Mouse (Mus musculus) embryonic facial prominence, embryonic 13.5 days (tissue): ENCODE results near the gene Wee2. TPM values are rescaled to one million over a fixed set of nuclear protein-coding genes. Genes with fewer than 3 reads are reported as not detected.
A peak's percentile ranks its signal among the peaks of the same experiment; 100 is the strongest.

ENCODE experiments used
- ATAC-seq: fragments of 200-750 bp; cut with Nextera tagmentation; 2 replicates; pipeline ENCODE4 v1.8.0; 2017; ENCODE audit warnings: low read depth; ENCODE audit not compliant: insufficient number of reproducible peaks, insufficient read depth, low FRiP score, low TSS enrichment
- H3K27ac ChIP-seq: fragments of 300-500 bp; sonication (generic); 2 replicates; pipeline ENCODE4 v1.5.1; 2015; ENCODE audit warnings: moderate library complexity, mild to moderate bottlenecking, inconsistent platforms
- H3K27me3 ChIP-seq: fragments of 300-500 bp; sonication (generic); 2 replicates; pipeline ENCODE4 v1.6.1; 2015; ENCODE audit warnings: mild to moderate bottlenecking, inconsistent platforms
- H3K36me3 ChIP-seq: fragments of 300-500 bp; sonication (generic); 2 replicates; pipeline ENCODE4 v1.6.1; 2015; ENCODE audit warnings: mild to moderate bottlenecking, inconsistent platforms
- H3K4me1 ChIP-seq: fragments of 300-500 bp; sonication (generic); 2 replicates; pipeline ENCODE4 v1.6.1; 2015; ENCODE audit warnings: inconsistent platforms
- H3K4me2 ChIP-seq: fragments of 300-500 bp; sonication (generic); 2 replicates; pipeline ENCODE4 v1.6.1; 2015; ENCODE audit warnings: moderate library complexity, mild to moderate bottlenecking, inconsistent platforms
- H3K4me3 ChIP-seq: fragments of 300-500 bp; sonication (generic); 2 replicates; pipeline ENCODE4 v1.5.1; 2015; ENCODE audit warnings: mild to moderate bottlenecking, inconsistent platforms
- H3K9ac ChIP-seq: fragments of 300-500 bp; sonication (generic); 2 replicates; pipeline ENCODE4 v1.6.1; 2015; ENCODE audit warnings: mild to moderate bottlenecking, inconsistent platforms
- H3K9me3 ChIP-seq: fragments of 300-500 bp; sonication (generic); 2 replicates; pipeline ENCODE4 v1.6.1; 2016; ENCODE audit warnings: inconsistent platforms
- WGBS: fragments of 180-500 bp; shearing (Covaris S2); methylation state at CpG from one replicate; pipeline ENCODE4 v1.1.7; 2015; ENCODE audit warnings: mixed read lengths; 5-methylcytosine and 5-hydroxymethylcytosine counted together
- polyA plus RNA-seq: library from polyadenylated mRNA; unstranded; fragments of >200 nt; fragmentation: Nextera tagmentation; extraction: Ambion mirVana; gene quantifications from 2 replicates; pipeline ENCODE4 v1.2.1, GENCODE M21; 2015

Wee2 gene
- not detected in 2 replicates for polyA plus RNA-seq

- H3K27ac ChIP-seq = no peak within 1 kb of the TSS
- no peak within 1 kb of the TSS for H3K4me3 ChIP-seq
- no peak within 1 kb of the TSS for H3K9ac ChIP-seq
- H3K9me3 ChIP-seq = no peaks in the 10 kb centered on the region
- no peaks in the 10 kb centered on the region for H3K36me3 ChIP-seq
- WGBS = 78% methylated on average over 5 of the region's 5 CpGs
- ATAC-seq = no peak
- H3K27me3 ChIP-seq = peaks cover 35% of the 10 kb centered on the region
- no peak within 1 kb of the TSS; the same call in 1 of the 2 replicates for H3K4me2 ChIP-seq
- H3K4me1 ChIP-seq = peaks cover 14% of the 10 kb centered on the region
Measured at GRCm38 (mm10) chr6:40438936-40439335, at the start of gene Wee2. Gene Wee2, plus strand, starts transcription at chr6:40439088.

GRCm38 (mm10) chr6:40390975-40391374, 47.9 kb upstream of the Wee2 start:
- Histone ChIP-seq H3K4me2 (no peak overlapping the region), H3K4me1 (no peaks in the 10 kb centered on the region), H3K36me3 (peaks cover 35% of the 10 kb centered on the region; the same call in 1 of the 2 replicates), H3K4me3 (no peak overlapping the region), H3K27ac (no peak overlapping the region), H3K27me3 (no peaks in the 10 kb centered on the region), H3K9ac (no peak overlapping the region), H3K9me3 (no peaks in the 10 kb centered on the region)
- no peak for ATAC-seq
- 89% methylated on average over 1 of the region's 1 CpGs for WGBS

- H3K27ac ChIP-seq = no peak overlapping the region
- H3K4me3 ChIP-seq = no peak overlapping the region
- H3K4me2 ChIP-seq = no peak overlapping the region
- ATAC-seq = peak; percentile 80
- no peaks in the 10 kb centered on the region for H3K27me3 ChIP-seq
- no peak overlapping the region for H3K9ac ChIP-seq
- peaks cover 38% of the 10 kb centered on the region for H3K36me3 ChIP-seq
- 43% methylated on average over 3 of the region's 3 CpGs for WGBS
- H3K4me1 ChIP-seq = no peaks in the 10 kb centered on the region
- H3K9me3 ChIP-seq = no peaks in the 10 kb centered on the region
Measured at GRCm38 (mm10) chr6:40393213-40393612, 45.7 kb upstream of the Wee2 start.

- no peaks in the 10 kb centered on the region for H3K27me3 ChIP-seq
- peaks cover 76% of the 10 kb centered on the region for H3K36me3 ChIP-seq
- no peak for ATAC-seq
- no peak overlapping the region for H3K27ac ChIP-seq
- no peak overlapping the region for H3K4me2 ChIP-seq
- no peak overlapping the region for H3K4me3 ChIP-seq
- no peak overlapping the region for H3K9ac ChIP-seq
- WGBS = 85% methylated on average over 2 of the region's 2 CpGs
- no peaks in the 10 kb centered on the region for H3K4me1 ChIP-seq
- 0 out of 2 replicates have a peak, but pooled peaks cover 4% of the 10 kb centered on the region for H3K9me3 ChIP-seq
Measured at GRCm38 (mm10) chr6:40402031-40402430, 36.9 kb upstream of the Wee2 start.

GRCm38 (mm10) chr6:40403640-40404285, 35.1 kb upstream of the Wee2 start:
- 90% methylated on average over 4 of the region's 4 CpGs for WGBS
- H3K36me3 ChIP-seq = peaks cover 78% of the 10 kb centered on the region
- H3K9me3 ChIP-seq = 0 out of 2 replicates have a peak, but pooled peaks cover 2% of the 10 kb centered on the region

GRCm38 (mm10) chr6:40411085-40411484, 27.8 kb upstream of the Wee2 start:
- ATAC-seq = no peak
- no peaks in the 10 kb centered on the region for H3K27me3 ChIP-seq
- WGBS = 89% methylated on average over 3 of the region's 3 CpGs

More at GRCm38 (mm10) chr6:40403640-40404285, 35.1 kb upstream of the Wee2 start:
- H3K27ac ChIP-seq = no peak overlapping the region
- no peak overlapping the region for H3K4me2 ChIP-seq
- no peak overlapping the region for H3K9ac ChIP-seq
- no peaks in the 10 kb centered on the region for H3K27me3 ChIP-seq
- no peaks in the 10 kb centered on the region for H3K4me1 ChIP-seq
- ATAC-seq = no peak
- no peak overlapping the region for H3K4me3 ChIP-seq

GRCm38 (mm10) chr6:40413046-40413445, 25.8 kb upstream of the Wee2 start:
- WGBS = 82% methylated on average over 5 of the region's 5 CpGs
- H3K4me3 ChIP-seq = no peak overlapping the region
- no peak overlapping the region for H3K27ac ChIP-seq
- no peaks in the 10 kb centered on the region for H3K9me3 ChIP-seq
- no peaks in the 10 kb centered on the region for H3K4me1 ChIP-seq
- peaks cover 24% of the 10 kb centered on the region for H3K36me3 ChIP-seq
- no peak overlapping the region for H3K4me2 ChIP-seq
- no peak for ATAC-seq
- no peak overlapping the region for H3K9ac ChIP-seq
- H3K27me3 ChIP-seq = no peaks in the 10 kb centered on the region

More at GRCm38 (mm10) chr6:40411085-40411484, 27.8 kb upstream of the Wee2 start:
- Histone ChIP-seq H3K36me3 (peaks cover 44% of the 10 kb centered on the region), H3K4me2 (no peak overlapping the region), H3K27ac (no peak overlapping the region), H3K4me3 (no peak overlapping the region), H3K4me1 (no peaks in the 10 kb centered on the region), H3K9me3 (no peaks in the 10 kb centered on the region), H3K9ac (no peak overlapping the region)

- no peak overlapping the region for H3K4me3 ChIP-seq
Measured at GRCm38 (mm10) chr6:40413565-40413964, 25.3 kb upstream of the Wee2 start.

GRCm38 (mm10) chr6:40415799-40416198, 23.1 kb upstream of the Wee2 start:
- no peaks in the 10 kb centered on the region for H3K4me1 ChIP-seq
- H3K27me3 ChIP-seq = no peaks in the 10 kb centered on the region
- no peaks in the 10 kb centered on the region for H3K9me3 ChIP-seq
- no peak overlapping the region for H3K4me3 ChIP-seq
- no peak overlapping the region for H3K27ac ChIP-seq
- H3K36me3 ChIP-seq = peaks cover 21% of the 10 kb centered on the region
- no peak for ATAC-seq
- no peak overlapping the region for H3K4me2 ChIP-seq
- 86% methylated on average over 5 of the region's 5 CpGs for WGBS
- H3K9ac ChIP-seq = no peak overlapping the region

More at GRCm38 (mm10) chr6:40413565-40413964, 25.3 kb upstream of the Wee2 start:
- no peaks in the 10 kb centered on the region for H3K4me1 ChIP-seq
- H3K9ac ChIP-seq = no peak overlapping the region
- peaks cover 22% of the 10 kb centered on the region for H3K36me3 ChIP-seq
- H3K9me3 ChIP-seq = no peaks in the 10 kb centered on the region
- H3K27me3 ChIP-seq = no peaks in the 10 kb centered on the region
- WGBS = 93% methylated on average over 3 of the region's 3 CpGs
- H3K4me2 ChIP-seq = no peak overlapping the region
- H3K27ac ChIP-seq = no peak overlapping the region
- ATAC-seq = no peak

- Histone ChIP-seq H3K27me3 (no peaks in the 10 kb centered on the region), H3K27ac (no peak overlapping the region), H3K4me1 (no peaks in the 10 kb centered on the region), H3K9ac (no peak overlapping the region), H3K36me3 (peaks cover 19% of the 10 kb centered on the region), H3K4me3 (no peak overlapping the region), H3K9me3 (no peaks in the 10 kb centered on the region), H3K4me2 (no peak overlapping the region)
- 95% methylated on average over 4 of the region's 4 CpGs for WGBS
- ATAC-seq = no peak
Measured at GRCm38 (mm10) chr6:40418386-40418785, 20.5 kb upstream of the Wee2 start.

GRCm38 (mm10) chr6:40421099-40421498, 17.8 kb upstream of the Wee2 start:
- ATAC-seq = no peak

GRCm38 (mm10) chr6:40423013-40423412, 15.9 kb upstream of the Wee2 start:
- H3K27me3 ChIP-seq = no peaks in the 10 kb centered on the region
- no peak for ATAC-seq
- peaks cover 15% of the 10 kb centered on the region for H3K36me3 ChIP-seq
- H3K9ac ChIP-seq = no peak overlapping the region
- H3K4me2 ChIP-seq = no peak overlapping the region
- H3K4me3 ChIP-seq = no peak overlapping the region
- no peaks in the 10 kb centered on the region for H3K9me3 ChIP-seq
- H3K27ac ChIP-seq = no peak overlapping the region
- no peaks in the 10 kb centered on the region for H3K4me1 ChIP-seq
- WGBS = 78% methylated on average over 1 of the region's 1 CpGs

More at GRCm38 (mm10) chr6:40421099-40421498, 17.8 kb upstream of the Wee2 start:
- Histone ChIP-seq H3K4me2 (no peak overlapping the region), H3K27me3 (no peaks in the 10 kb centered on the region), H3K9me3 (no peaks in the 10 kb centered on the region), H3K27ac (no peak overlapping the region), H3K4me3 (no peak overlapping the region), H3K9ac (no peak overlapping the region), H3K4me1 (no peaks in the 10 kb centered on the region), H3K36me3 (peaks cover 15% of the 10 kb centered on the region)
- WGBS = 94% methylated on average over 6 of the region's 6 CpGs
